Mouse (Mus musculus) embryo, embryonic 11 days (tissue): ENCODE results near the gene Sdhb.

Source experiments
- DNase-seq: peaks from one replicate; pipeline ENCODE4 v3.0.0-alpha.2; 2015

Sdhb gene

GRCm38 (mm10) chr4:140949052-140949451 lies 12.0 kb upstream of the Sdhb start:
- no peak for DNase-seq

- DNase-seq: no peak
Observed at GRCm38 (mm10) chr4:140949616-140950015, 11.4 kb upstream of the Sdhb start.

GRCm38 (mm10) chr4:140950574-140950973 lies 10.4 kb upstream of the Sdhb start:
- no peak for DNase-seq

GRCm38 (mm10) chr4:140951861-140952641 lies 9.0 kb upstream of the Sdhb start:
- no peak for DNase-seq

GRCm38 (mm10) chr4:140957131-140957702 lies 3.8 kb upstream of the Sdhb start:
- peak; percentile 17 for DNase-seq

- peak; percentile 86 for DNase-seq
Observed at GRCm38 (mm10) chr4:140957725-140958124, 3.3 kb upstream of the Sdhb start.

GRCm38 (mm10) chr4:140958319-140958718 lies 2.7 kb upstream of the Sdhb start:
- DNase-seq: no peak

- DNase-seq: no peak
Observed at GRCm38 (mm10) chr4:140959128-140959679, 1.8 kb upstream of the Sdhb start.

- DNase-seq: no peak
Observed at GRCm38 (mm10) chr4:140959715-140960479, 1.1 kb upstream of the Sdhb start.

GRCm38 (mm10) chr4:140961467-140962206 lies 634 bp downstream of the Sdhb start:
- DNase-seq: no peak

- no peak for DNase-seq
Observed at GRCm38 (mm10) chr4:140962207-140962909, 1.4 kb downstream of the Sdhb start.

GRCm38 (mm10) chr4:140962950-140963349 lies 1.9 kb downstream of the Sdhb start:
- DNase-seq: no peak

GRCm38 (mm10) chr4:140963941-140964597 lies 3.1 kb downstream of the Sdhb start:
- no peak for DNase-seq

- peak; percentile 82 for DNase-seq
Observed at GRCm38 (mm10) chr4:140964620-140965019, 3.6 kb downstream of the Sdhb start.

- no peak for DNase-seq
Observed at GRCm38 (mm10) chr4:140967386-140968159, 6.6 kb downstream of the Sdhb start.

- no peak for DNase-seq
Observed at GRCm38 (mm10) chr4:140971691-140972090, 10.7 kb downstream of the Sdhb start.

- no peak for DNase-seq
Observed at GRCm38 (mm10) chr4:140974408-140974807, 13.4 kb downstream of the Sdhb start.

- DNase-seq: no peak
Observed at GRCm38 (mm10) chr4:140975356-140975755, 14.4 kb downstream of the Sdhb start.

- DNase-seq: no peak
Observed at GRCm38 (mm10) chr4:140977278-140977677, 16.3 kb downstream of the Sdhb start.

- DNase-seq: no peak
Observed at GRCm38 (mm10) chr4:140977886-140978692, 17.1 kb downstream of the Sdhb start.
